Mouse (Mus musculus) layer of hippocampus, postnatal 25 days (tissue): ENCODE measurements around the gene Fkbp11. TPM values are rescaled to one million over a fixed set of nuclear protein-coding genes. Genes with fewer than 3 reads are reported as not detected.

Experiments
- DNase-seq, 2 experiments: peaks; one replicate each; pipeline ENCODE4 v3.0.0; 2022; ENCODE audit warnings: mixed read lengths in 2 of 2, low spot score in 1 of 2; ENCODE audit errors: extremely low spot score in 1 of 2
- total RNA-seq, 2 experiments: library from RNA; stranded (reverse); gene quantifications; 2 replicates each; pipeline ENCODE4 v1.2.3; 2021

Gene Fkbp11
- total RNA-seq, 2 experiments from 2014 or later, result 1.0 to 1.5 TPM

DNA sequence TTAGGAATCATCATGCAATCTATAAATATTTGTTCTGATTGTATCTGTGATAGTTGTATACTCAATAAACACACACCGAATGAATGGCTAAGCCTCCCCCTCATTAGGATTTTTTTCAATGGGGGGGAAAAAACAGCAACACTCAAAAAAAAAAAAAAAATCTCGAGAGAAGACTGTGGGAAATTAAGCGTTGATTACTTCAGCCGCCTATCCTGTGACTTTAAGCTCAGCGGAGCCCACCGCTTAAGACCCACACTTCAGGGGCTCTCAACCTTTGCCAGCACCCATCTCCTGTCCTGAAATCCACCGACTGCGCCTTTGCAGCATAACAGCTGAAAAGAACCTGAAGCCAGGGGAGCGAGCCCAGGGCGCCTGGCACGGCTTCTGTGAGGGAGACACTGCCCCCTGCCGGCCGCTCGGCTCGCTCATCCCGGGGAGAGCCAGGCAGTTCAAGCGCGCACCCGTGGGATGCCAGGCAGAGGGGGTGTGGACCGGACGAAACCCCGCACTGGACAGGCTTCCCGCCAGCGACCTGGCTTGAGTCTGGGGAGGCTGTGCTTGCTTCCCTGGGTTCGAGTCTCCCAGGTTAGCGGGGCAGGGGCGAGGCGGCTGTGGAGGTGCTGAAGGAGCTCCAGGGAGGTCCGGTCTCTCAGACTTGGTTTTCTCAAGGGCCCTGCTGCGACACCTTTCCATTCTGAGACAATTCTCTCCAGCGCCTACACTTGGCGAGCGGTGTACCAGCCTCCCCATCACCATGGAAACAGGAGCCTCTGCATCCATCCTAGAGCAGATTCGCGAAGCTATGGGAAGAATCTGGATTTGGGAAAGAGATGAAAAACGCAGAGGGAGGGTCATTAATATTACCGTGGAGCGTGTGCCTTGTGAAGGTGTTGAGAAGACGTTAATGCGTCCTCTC, 28.6 kb downstream of the Fkbp11 start:
- peak; percentile 95 to 96 for DNase-seq

- DNase-seq, result no peak
Measured at GRCm38 (mm10) chr15:98696216-98696615, 31.8 kb downstream of the Fkbp11 start.

DNA sequence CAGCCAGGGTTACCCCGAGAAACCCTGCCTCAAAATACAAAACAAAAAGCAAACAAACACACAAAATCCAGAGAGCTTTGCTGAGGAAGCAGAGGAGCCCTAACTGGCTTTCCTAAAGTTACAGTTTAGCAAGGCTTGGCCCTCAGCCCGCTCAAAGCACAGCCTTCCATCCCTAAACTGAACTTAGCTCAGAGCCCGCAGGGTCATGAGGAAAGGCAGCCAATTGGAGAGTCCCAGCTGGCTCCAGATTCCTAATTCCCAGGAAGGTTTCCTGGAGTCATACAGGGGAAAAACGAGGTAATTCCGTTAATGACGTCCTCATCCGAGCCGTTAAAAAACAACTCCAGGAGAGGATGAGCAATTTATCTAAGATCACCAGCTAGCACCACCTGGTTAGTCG, 32.3 kb downstream of the Fkbp11 start:
- DNase-seq, result no peak

GRCm38 (mm10) chr15:98692171-98692715, 35.8 kb downstream of the Fkbp11 start:
- no peak for DNase-seq

- DNase-seq, result no peak
Measured at GRCm38 (mm10) chr15:98691486-98692147, 36.4 kb downstream of the Fkbp11 start.

- no peak for DNase-seq
Measured at GRCm38 (mm10) chr15:98689682-98690081, 38.3 kb downstream of the Fkbp11 start.

DNA sequence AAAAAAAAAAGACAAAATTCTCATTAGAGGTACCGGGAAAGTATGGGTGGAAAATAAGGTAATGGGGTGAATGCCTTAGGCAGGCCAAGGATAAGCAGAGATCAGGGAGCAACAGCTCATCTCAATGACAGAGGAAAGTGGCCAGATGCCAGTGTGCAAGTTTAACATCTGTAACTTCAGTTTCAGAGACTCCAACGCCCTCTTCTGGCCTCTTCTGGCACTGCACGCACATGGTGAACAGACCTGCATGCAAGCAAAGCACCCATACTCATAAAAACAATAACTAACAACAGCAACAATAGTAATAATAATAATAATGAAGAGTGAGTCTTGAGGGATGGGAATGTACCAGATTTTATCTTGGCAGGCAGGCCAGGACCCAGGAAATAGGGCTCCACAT, 42.1 kb downstream of the Fkbp11 start:
- DNase-seq, result no peak

DNA sequence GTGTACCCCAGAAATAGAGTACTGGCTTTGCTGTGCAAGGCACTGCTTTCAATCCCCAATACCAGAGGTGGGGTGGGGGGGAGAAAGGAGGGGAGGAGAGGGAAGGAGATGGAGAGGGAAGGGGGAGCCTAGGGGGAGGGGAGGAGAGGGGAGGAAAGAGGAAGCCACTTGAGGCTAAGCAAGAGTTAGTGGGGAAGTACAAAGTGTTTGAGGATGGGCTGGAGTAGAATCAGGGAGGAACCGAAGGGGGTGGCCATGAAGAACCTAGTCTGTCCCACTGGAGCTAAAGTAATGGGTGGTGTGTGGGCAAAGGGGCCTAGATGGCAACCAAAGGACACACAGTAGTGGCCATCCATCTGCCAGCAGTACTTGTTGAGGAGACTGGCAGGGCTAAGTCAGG, 44.3 kb downstream of the Fkbp11 start:
- no peak for DNase-seq

- DNase-seq, result no peak
Measured at GRCm38 (mm10) chr15:98683177-98683576, 44.8 kb downstream of the Fkbp11 start.

- DNase-seq, result no peak
Measured at GRCm38 (mm10) chr15:98681633-98682032, 46.4 kb downstream of the Fkbp11 start.

- no peak for DNase-seq
Measured at GRCm38 (mm10) chr15:98680660-98681059, 47.3 kb downstream of the Fkbp11 start.

DNA sequence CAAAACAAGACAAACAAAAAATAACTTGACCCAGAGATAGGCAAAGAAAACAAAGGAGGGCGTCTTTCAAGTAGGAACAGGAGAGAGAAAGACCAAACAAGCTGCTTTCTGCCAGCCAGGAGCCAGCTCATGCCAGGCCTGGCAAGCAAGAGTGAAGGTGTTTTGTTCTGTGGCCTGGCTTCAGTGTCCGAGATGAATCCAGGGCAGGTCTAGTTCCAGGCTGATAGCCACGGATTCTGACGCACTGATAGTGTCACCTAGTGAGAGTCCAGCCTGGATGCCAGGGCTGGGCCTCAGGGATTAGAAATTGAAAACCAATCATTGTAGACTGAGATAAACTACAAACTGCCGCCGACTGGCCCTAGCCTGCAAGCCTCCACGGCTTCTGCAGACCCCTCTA, 50.0 kb downstream of the Fkbp11 start:
- no peak for DNase-seq

- peak; percentile 75 to 78 for DNase-seq
Measured at GRCm38 (mm10) chr15:98676940-98677728, 50.9 kb downstream of the Fkbp11 start, which contains the start of gene Rnd1. Gene Rnd1 (minus strand): TSS chr15:98677461.

DNA sequence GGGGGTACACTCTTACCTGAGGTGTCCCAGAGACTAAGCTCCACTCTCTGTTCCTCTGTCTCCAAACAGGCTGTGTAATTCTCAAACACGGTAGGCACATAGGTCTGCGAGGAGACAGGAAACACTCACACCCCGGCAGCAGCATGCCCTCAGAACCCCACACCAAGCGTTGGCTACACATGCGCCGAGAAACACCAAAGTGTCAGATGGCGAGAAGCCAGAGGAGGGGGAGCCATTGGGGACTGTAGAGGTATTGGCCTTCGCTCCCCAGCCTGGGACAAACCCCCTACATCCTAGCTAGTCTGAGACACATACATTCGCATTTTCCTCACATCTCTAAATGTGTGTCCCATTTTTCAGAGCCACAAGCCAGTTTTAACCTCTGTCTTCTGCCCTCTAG, 51.5 kb downstream of the Fkbp11 start:
- no peak for DNase-seq

- DNase-seq, result no peak
Measured at GRCm38 (mm10) chr15:98675634-98676250, 52.3 kb downstream of the Fkbp11 start.

GRCm38 (mm10) chr15:98674994-98675545, 52.9 kb downstream of the Fkbp11 start:
- DNase-seq, result no peak
